Mouse (Mus musculus) forebrain, postnatal 0 days (tissue): ENCODE data around the gene Med29. TPM values are rescaled to one million over a fixed set of nuclear protein-coding genes. Genes with fewer than 3 reads are reported as not detected.

Experiments used
- ATAC-seq: fragments of 200-750 bp; cut with Nextera tagmentation; 2 replicates; pipeline ENCODE4 v1.8.0; 2017; ENCODE audit warnings: mild to moderate bottlenecking, moderate library complexity
- DNase-seq: peaks from one replicate; pipeline ENCODE4 v3.0.0-alpha.2; 2015
- H3K27ac ChIP-seq: fragments of 300-500 bp; sonication (generic); 2 replicates; pipeline ENCODE4 v1.5.1; 2014; ENCODE audit warnings: low read depth, mild to moderate bottlenecking, antibody characterized with exemption, low read length, moderate library complexity, mixed read lengths
- H3K27me3 ChIP-seq: fragments of 300-500 bp; sonication (generic); 2 replicates; pipeline ENCODE4 v1.6.1; 2014; ENCODE audit warnings: mild to moderate bottlenecking, low read length, mixed read lengths; ENCODE audit not compliant: insufficient read depth
- H3K36me3 ChIP-seq: fragments of 300-500 bp; sonication (generic); 2 replicates; pipeline ENCODE4 v1.6.1; 2014; ENCODE audit warnings: mild to moderate bottlenecking, moderate library complexity; ENCODE audit not compliant: insufficient read depth
- H3K4me1 ChIP-seq: fragments of 300-500 bp; sonication (generic); 2 replicates; pipeline ENCODE4 v1.6.1; 2014; ENCODE audit warnings: antibody characterized with exemption; ENCODE audit not compliant: insufficient read depth
- H3K4me2 ChIP-seq: fragments of 300-500 bp; sonication (generic); 2 replicates; pipeline ENCODE4 v1.6.1; 2014; ENCODE audit warnings: low read depth, mild to moderate bottlenecking, moderate library complexity
- H3K4me3 ChIP-seq: fragments of 300-500 bp; sonication (generic); 2 replicates; pipeline ENCODE4 v1.5.1; 2014; ENCODE audit warnings: low read depth, low read length, mixed read lengths
- H3K9ac ChIP-seq: fragments of 300-500 bp; sonication (generic); 2 replicates; pipeline ENCODE4 v1.6.1; 2014; ENCODE audit warnings: mild to moderate bottlenecking
- H3K9me3 ChIP-seq: fragments of 300-500 bp; sonication (generic); 2 replicates; pipeline ENCODE4 v1.6.1; 2016; ENCODE audit warnings: low read length
- CTCF ChIP-seq: sonication (generic); IDR thresholded peaks from 2 replicates; pipeline ENCODE4 v1.5.1; 2016; ENCODE audit warnings: antibody characterized with exemption, control low read depth, low read depth
- WGBS: fragments of 180-500 bp; shearing (Covaris S2); extraction: QIAGEN DNeasy Blood & Tissue Kit; methylation state at CpG from one replicate; pipeline ENCODE4 v1.1.7; 2014; 5-methylcytosine and 5-hydroxymethylcytosine counted together
- polyA plus RNA-seq: library from polyadenylated mRNA; unstranded; fragments of >200 nt; fragmentation: Nextera tagmentation; extraction: Ambion mirVana; gene quantifications from 2 replicates; pipeline ENCODE4 v1.2.1, GENCODE M21; 2015
- total RNA-seq: library from RNA; depleted of rRNA; stranded (reverse); fragments of >200 nt; gene quantifications from 2 replicates; pipeline ENCODE4 v1.2.3, GENCODE M21; 2014

The Med29 gene
- total and polyA plus RNA-seq, 2 experiments from 2014 or later, result 35.1 to 39.2 TPM

DNA sequence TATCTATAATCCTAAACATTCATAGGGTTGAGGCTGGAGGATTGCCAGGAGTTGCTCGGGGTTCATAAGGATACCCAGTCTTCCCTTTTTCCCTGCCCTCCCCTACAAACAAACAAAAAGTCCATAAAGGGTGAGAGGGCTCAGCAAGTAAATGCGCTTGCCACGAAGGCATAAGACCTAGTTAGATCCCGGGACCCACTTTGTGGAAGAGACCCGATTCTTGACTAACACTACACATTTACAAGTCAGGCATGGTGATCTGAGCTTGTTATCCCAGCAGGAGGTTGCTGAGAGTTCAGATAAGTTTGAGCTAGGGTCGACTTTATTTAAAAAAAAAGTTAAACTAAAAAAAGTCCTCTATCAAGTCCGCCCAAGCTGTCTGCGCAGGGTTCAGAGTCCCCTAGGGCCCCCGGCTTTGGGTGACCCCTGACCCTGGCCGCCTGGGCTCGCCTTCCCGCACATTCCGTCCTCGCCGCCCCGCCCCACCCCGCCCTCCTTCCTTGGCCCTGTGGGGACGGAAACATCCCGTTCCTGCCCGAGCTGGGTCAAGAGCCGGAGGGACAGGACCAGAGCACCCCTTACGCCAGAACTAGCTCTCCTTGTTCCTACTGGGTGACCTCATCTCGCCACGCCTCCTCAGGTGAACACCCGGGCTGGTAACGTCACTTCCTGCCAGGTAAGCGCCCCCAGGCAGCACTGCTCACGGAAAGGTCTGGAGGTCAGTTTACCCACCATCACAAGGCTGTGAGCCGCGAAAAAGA, 16.3 kb downstream of the Med29 start:
- Histone ChIP-seq H3K27me3 (peaks cover 4% of the 10 kb centered on the region; the same call in 1 of the 2 replicates), H3K4me1 (peaks cover 18% of the 10 kb centered on the region), H3K36me3 (no peaks in the 10 kb centered on the region), H3K27ac (peak overlapping the region; percentile 80), H3K9me3 (no peaks in the 10 kb centered on the region), H3K4me3 (peak overlapping the region; percentile 45), H3K9ac (peak overlapping the region; percentile 53), H3K4me2 (peak overlapping the region; percentile 67)
- DNase-seq (peak; percentile 17), ATAC-seq (no peak)
- TF ChIP-seq CTCF, result no peak
- 9% methylated on average over 30 of the region's 30 CpGs for WGBS

GRCm38 (mm10) chr7:28375176-28375921, 17.2 kb downstream of the Med29 start:
- peak overlapping the region; percentile 45 for H3K4me3 ChIP-seq
- WGBS, result under 1% methylated on average over 36 of the region's 36 CpGs
- peak overlapping the region; percentile 53 for H3K9ac ChIP-seq
- TF ChIP-seq CTCF, result no peak
- peak overlapping the region; percentile 67 for H3K4me2 ChIP-seq
- ATAC-seq, result peak; percentile 41
- H3K27ac ChIP-seq, result peak overlapping the region; percentile 80
- peaks cover 26% of the 10 kb centered on the region for H3K4me1 ChIP-seq
- no peaks in the 10 kb centered on the region for H3K27me3 ChIP-seq
- DNase-seq, result peak; percentile 82
- H3K36me3 ChIP-seq, result no peaks in the 10 kb centered on the region
- H3K9me3 ChIP-seq, result no peaks in the 10 kb centered on the region

DNA sequence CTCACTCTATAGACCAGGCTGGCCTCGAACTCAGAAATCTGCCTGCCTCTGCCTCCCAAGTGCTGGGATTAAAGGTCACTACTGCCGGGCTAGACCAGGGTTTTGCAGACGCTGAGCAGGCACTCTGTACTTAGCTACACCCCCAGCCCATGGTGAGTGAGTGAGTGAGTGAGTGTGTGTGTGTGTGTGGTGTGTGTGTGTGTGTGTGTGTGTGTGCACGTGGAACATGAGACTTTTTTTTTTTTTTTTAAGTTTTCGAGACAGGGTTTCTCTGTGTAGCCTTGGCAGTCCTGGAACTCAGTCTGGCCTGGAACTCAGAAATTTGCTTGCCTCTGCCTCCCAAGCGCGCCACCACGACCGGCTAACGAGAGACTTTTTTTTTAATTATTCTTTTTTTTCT, 17.9 kb downstream of the Med29 start:
- H3K27me3 ChIP-seq, result no peaks in the 10 kb centered on the region
- H3K36me3 ChIP-seq, result no peaks in the 10 kb centered on the region
- DNase-seq (no peak), ATAC-seq (no peak)
- no peak overlapping the region for H3K27ac ChIP-seq
- TF ChIP-seq CTCF, result no peak
- no peak overlapping the region for H3K4me3 ChIP-seq
- H3K9me3 ChIP-seq, result no peaks in the 10 kb centered on the region
- H3K4me2 ChIP-seq, result no peak overlapping the region
- no peak overlapping the region for H3K9ac ChIP-seq
- 78% methylated on average over 10 of the region's 10 CpGs for WGBS
- H3K4me1 ChIP-seq, result peaks cover 29% of the 10 kb centered on the region

DNA sequence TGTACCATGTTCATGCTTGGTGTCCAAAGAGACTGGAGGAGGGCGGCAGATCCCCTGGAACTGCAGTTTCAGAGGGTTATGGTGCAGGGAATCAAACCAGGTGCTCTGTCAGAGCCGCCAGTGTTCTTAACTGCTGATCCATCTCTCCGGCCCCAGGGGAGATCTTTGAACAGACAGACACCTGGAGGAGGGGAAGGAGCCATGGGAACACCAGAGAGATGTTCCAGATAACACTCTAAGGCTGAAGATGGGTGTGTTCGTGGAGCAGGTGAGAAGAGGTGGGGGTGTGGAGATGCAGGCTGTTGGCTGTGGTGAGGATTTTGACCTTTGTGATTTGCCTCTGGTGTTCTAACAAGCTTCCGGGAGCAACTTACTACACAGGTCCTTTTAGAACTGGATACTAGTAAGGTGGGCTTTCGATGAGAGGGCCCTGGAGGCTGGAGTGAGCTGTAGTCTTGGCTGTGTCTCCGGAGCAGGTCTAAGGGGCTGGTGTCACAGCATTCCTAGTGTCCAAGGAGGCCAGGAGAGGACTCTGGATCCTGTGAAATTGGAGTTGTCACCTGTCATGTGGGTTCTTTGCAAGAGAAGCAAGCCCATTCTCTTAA, 18.5 kb downstream of the Med29 start:
- 0 out of 2 replicates have a peak overlapping the region, but pooled peaks have one; percentile 15 for H3K27ac ChIP-seq
- H3K36me3 ChIP-seq, result no peaks in the 10 kb centered on the region; the same call in 1 of the 2 replicates
- no peak overlapping the region for H3K9ac ChIP-seq
- no peaks in the 10 kb centered on the region for H3K9me3 ChIP-seq
- no peak for TF ChIP-seq CTCF
- no peak overlapping the region for H3K4me2 ChIP-seq
- no peaks in the 10 kb centered on the region for H3K27me3 ChIP-seq
- WGBS, result 88% methylated on average over 7 of the region's 7 CpGs
- ATAC-seq (no peak), DNase-seq (no peak)
- peaks cover 26% of the 10 kb centered on the region for H3K4me1 ChIP-seq
- no peak overlapping the region for H3K4me3 ChIP-seq

GRCm38 (mm10) chr7:28373131-28373581, 19.4 kb downstream of the Med29 start:
- Histone ChIP-seq H3K4me1 (peaks cover 23% of the 10 kb centered on the region), H3K9me3 (no peaks in the 10 kb centered on the region), H3K36me3 (peaks cover 6% of the 10 kb centered on the region; the same call in 1 of the 2 replicates), H3K4me3 (peak overlapping the region; percentile 77), H3K27ac (peak overlapping the region; percentile 71), H3K27me3 (no peaks in the 10 kb centered on the region), H3K9ac (no peak overlapping the region), H3K4me2 (peak overlapping the region; percentile 87)
- WGBS, result under 1% methylated on average over 9 of the region's 9 CpGs
- peak; percentile 77 for TF ChIP-seq CTCF
- DNase-seq, result peak; percentile 93
- ATAC-seq, result peak; percentile 39

GRCm38 (mm10) chr7:28372251-28373108, 20.0 kb downstream of the Med29 start, which contains the start of gene Plekhg2:
Gene Plekhg2, minus strand, starts transcription at chr7:28372599.
- WGBS, result 2% methylated on average over 62 of the region's 66 CpGs
- peak; percentile 79 for ATAC-seq
- H3K4me3 ChIP-seq, result peak within 1 kb of the TSS; percentile 77
- H3K36me3 ChIP-seq, result peaks cover 12% of the 10 kb centered on the region
- H3K27me3 ChIP-seq, result no peaks in the 10 kb centered on the region
- peak; percentile 97 for DNase-seq
- peak within 1 kb of the TSS; percentile 87 for H3K4me2 ChIP-seq
- peaks cover 20% of the 10 kb centered on the region for H3K4me1 ChIP-seq
- H3K9ac ChIP-seq, result peak within 1 kb of the TSS; percentile 69
- TF ChIP-seq CTCF, result peak; percentile 61
- H3K9me3 ChIP-seq, result no peaks in the 10 kb centered on the region
- H3K27ac ChIP-seq, result peak within 1 kb of the TSS; percentile 71
